Mouse (Mus musculus) cerebral cortex, adult 2 months (tissue): Measurements from ENCODE around the gene Epb41l4b.

ENCODE experiments used
- WGBS: fragments of 180-500 bp; shearing (Covaris S2); methylation state at CpG from one replicate; pipeline ENCODE4 v1.1.7; 2018; 5-methylcytosine and 5-hydroxymethylcytosine counted together

Gene Epb41l4b

GRCm38 (mm10) chr4:57064830-57065229 is 78.4 kb downstream of the Epb41l4b start:
- WGBS, result 53% methylated on average over 2 of the region's 2 CpGs

- WGBS, result 81% methylated on average over 15 of the region's 15 CpGs
Measured at GRCm38 (mm10) chr4:57060319-57060831, 82.9 kb downstream of the Epb41l4b start.

- WGBS, result 93% methylated on average over 2 of the region's 2 CpGs
Measured at GRCm38 (mm10) chr4:57058623-57059022, 84.6 kb downstream of the Epb41l4b start.

GRCm38 (mm10) chr4:57057637-57058036 is 85.6 kb downstream of the Epb41l4b start:
- 98% methylated on average over 4 of the region's 4 CpGs for WGBS

GRCm38 (mm10) chr4:57055635-57056034 is 87.6 kb downstream of the Epb41l4b start:
- WGBS, result 81% methylated on average over 7 of the region's 7 CpGs

- WGBS, result 59% methylated on average over 5 of the region's 5 CpGs
Measured at GRCm38 (mm10) chr4:57049281-57049921, 93.8 kb downstream of the Epb41l4b start.

- WGBS, result 27% methylated on average over 6 of the region's 6 CpGs
Measured at GRCm38 (mm10) chr4:57048566-57048965, 94.7 kb downstream of the Epb41l4b start.

GRCm38 (mm10) chr4:57046160-57046571 is 97.1 kb downstream of the Epb41l4b start:
- 28% methylated on average over 9 of the region's 9 CpGs for WGBS

- 84% methylated on average over 8 of the region's 8 CpGs for WGBS
Measured at GRCm38 (mm10) chr4:57043621-57044020, 99.6 kb downstream of the Epb41l4b start.

- 84% methylated on average over 6 of the region's 6 CpGs for WGBS
Measured at GRCm38 (mm10) chr4:57041661-57042060, 101.6 kb downstream of the Epb41l4b start.

GRCm38 (mm10) chr4:57041211-57041610 is 102.0 kb downstream of the Epb41l4b start:
- 88% methylated on average over 4 of the region's 4 CpGs for WGBS

GRCm38 (mm10) chr4:57040481-57040880 is 102.8 kb downstream of the Epb41l4b start:
- 88% methylated on average over 8 of the region's 8 CpGs for WGBS

- WGBS, result 8% methylated on average over 22 of the region's 23 CpGs
Measured at GRCm38 (mm10) chr4:57039127-57040031, 103.9 kb downstream of the Epb41l4b start.

GRCm38 (mm10) chr4:57037554-57037953 is 105.7 kb downstream of the Epb41l4b start:
- 68% methylated on average over 7 of the region's 7 CpGs for WGBS

- WGBS, result 85% methylated on average over 5 of the region's 5 CpGs
Measured at GRCm38 (mm10) chr4:57034169-57034568, 109.1 kb downstream of the Epb41l4b start.

- WGBS, result 53% methylated on average over 4 of the region's 4 CpGs
Measured at GRCm38 (mm10) chr4:57031440-57031839, 111.8 kb downstream of the Epb41l4b start.

GRCm38 (mm10) chr4:57027954-57028353 is 115.3 kb downstream of the Epb41l4b start:
- WGBS, result 39% methylated on average over 10 of the region's 10 CpGs

GRCm38 (mm10) chr4:57023527-57023926 is 119.7 kb downstream of the Epb41l4b start:
- 84% methylated on average over 3 of the region's 3 CpGs for WGBS

- WGBS, result 92% methylated on average over 3 of the region's 3 CpGs
Measured at GRCm38 (mm10) chr4:57021288-57021687, 121.9 kb downstream of the Epb41l4b start.

- WGBS, result 18% methylated on average over 5 of the region's 5 CpGs
Measured at GRCm38 (mm10) chr4:57017229-57017628, 126.0 kb downstream of the Epb41l4b start.

- 69% methylated on average over 18 of the region's 18 CpGs for WGBS
Measured at GRCm38 (mm10) chr4:57016366-57017171, 126.7 kb downstream of the Epb41l4b start.

- WGBS, result 95% methylated on average over 5 of the region's 5 CpGs
Measured at GRCm38 (mm10) chr4:57015032-57015431, 128.2 kb downstream of the Epb41l4b start.
